9 mouse cellular contexts compared by ENCODE assay signal in the genomic region with DNA sequence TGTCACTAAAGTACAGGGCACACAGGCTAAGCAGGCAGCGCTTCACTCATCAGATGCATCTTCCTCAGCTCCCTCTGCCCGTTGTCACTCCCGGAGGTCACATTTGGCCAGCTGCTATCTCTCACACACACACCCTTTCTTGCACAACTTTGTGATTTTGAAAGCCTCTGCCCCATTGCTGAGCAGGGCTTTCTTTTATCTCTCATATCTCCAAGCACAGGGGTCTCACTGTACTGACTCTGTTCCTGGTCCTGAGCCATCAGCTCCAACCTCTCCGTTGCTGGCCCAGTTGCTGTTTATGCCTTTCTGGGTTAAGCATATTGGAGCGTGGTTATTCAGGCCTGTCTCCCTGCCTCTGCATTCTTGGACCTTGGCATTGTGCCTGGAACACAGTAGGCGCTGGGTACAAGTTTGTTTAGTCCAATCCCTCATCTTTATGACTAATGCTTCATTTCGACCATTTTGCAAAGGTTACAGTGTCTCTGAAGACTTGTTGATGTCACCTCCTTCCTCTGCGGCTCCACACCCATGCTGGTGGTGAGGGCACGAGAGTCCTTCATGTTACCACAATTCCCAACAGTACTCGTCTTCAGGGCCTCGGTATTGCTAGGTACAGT.
DNase-seq lines count a peak whose midpoint lies in the region; TF ChIP-seq lines count a peak whose summit lies in the region.
"Had no signal": no experiment of that assay in that cellular context is flagged by ENCODE, and none has a peak within 500 bp of the region (broad histone marks: within the 10 kb centered on the region; RNA-seq: fewer than 3 reads in every experiment).

No protein-coding gene starts in this region.

- 12% methylated on average over 11 of the region's 11 CpGs for WGBS in lung, adult 2 months

- H3K4me3 ChIP-seq in lung, adult 2 months (replicated peaks; ENCODE audit: extremely low read depth, low read depth, low read length), result no peak overlapping the region
- H3K4me3 ChIP-seq: midbrain, embryonic 12.5 days had no signal

- TF ChIP-seq CTCF in lung, adult 2 months (IDR thresholded peaks at IDR 0.05; ENCODE audit: insufficient read depth, low read length), result no peak

- H3K4me1 ChIP-seq in lung, adult 2 months (ENCODE audit: control insufficient read depth, insufficient read depth, low read length), result peaks cover 22% of the 10 kb centered on the region

- no peak for TF ChIP-seq POLR2A in lung, adult 2 months (IDR thresholded peaks at IDR 0.05; ENCODE audit: borderline replicate concordance, extremely low read depth, low read depth, low read length)

- DNase-seq in urinary bladder, adult 18-20 months (ENCODE audit: low spot score in 2 of 2), result peak; percentile 49 to 73
- DNase-seq in urinary bladder, postnatal 10 days (ENCODE audit: low spot score), result no peak
- peak; percentile 59 to 60 for DNase-seq in heart, adult 9 months (ENCODE audit: low spot score in 2 of 2)
- DNase-seq in lung, adult 2 months, result peak; percentile 41
- DNase-seq in right cerebral cortex, postnatal 10 days (ENCODE audit: low spot score in 2 of 2), result no peak
- no peak for DNase-seq in layer of hippocampus, postnatal 25 days (ENCODE audit: extremely low spot score in 1 of 2, low spot score in 1 of 2)
- no peak for DNase-seq in right cerebral cortex, postnatal 36 days (ENCODE audit: low spot score in 2 of 2)
- no peak for DNase-seq in frontal cortex, postnatal 36 days (ENCODE audit: low spot score in 2 of 2)

Comparison
In these comparisons a context has a peak if more than half of its experiments do, and no peak if none do; other contexts are left out.
1. DNase-seq: peak in urinary bladder, adult 18-20 months (2 of 2), heart, adult 9 months (2 of 2) and lung, adult 2 months (single experiment); none in urinary bladder, postnatal 10 days (single experiment), right cerebral cortex, postnatal 10 days (0 of 2), layer of hippocampus, postnatal 25 days (0 of 2), right cerebral cortex, postnatal 36 days (0 of 2) and frontal cortex, postnatal 36 days (0 of 2).